ENCODE assay signal across 17 mouse cellular contexts in genomic region chr4:83031591-83031990, GRCm38 (mm10). TPM values are rescaled to one million over a fixed set of nuclear protein-coding genes. Genes with fewer than 3 reads are reported as not detected.
"Had no signal": no experiment of that assay in that cellular context is flagged by ENCODE, and none has a peak within 500 bp of the region (broad histone marks: within the 10 kb centered on the region; RNA-seq: fewer than 3 reads in every experiment).

No protein-coding gene starts in this region.

- H3K27me3 ChIP-seq: lung, embryonic 15.5 days; megakaryocyte, embryonic 14.5 days; midbrain, embryonic 13.5 days; midbrain, embryonic 15.5 days; neural tube, embryonic 12.5 days had no signal

- DNase-seq: lung, adult 18-20 months; lung, postnatal 14 days; lung, postnatal 36 days; right cerebral cortex, postnatal 14 days; right cerebral cortex, postnatal 4 days; spleen, adult 18-20 months; thymus, adult 18-20 months; thymus, postnatal 14 days; thymus, postnatal 36 days had no signal

- H3K9ac ChIP-seq: lung, embryonic 15.5 days; midbrain, embryonic 13.5 days; midbrain, embryonic 15.5 days; neural tube, embryonic 12.5 days had no signal

- H3K36me3 ChIP-seq: midbrain, embryonic 13.5 days; midbrain, embryonic 15.5 days; neural tube, embryonic 12.5 days had no signal

- H3K4me3 ChIP-seq: lung, embryonic 15.5 days; midbrain, embryonic 13.5 days; midbrain, embryonic 15.5 days; neural tube, embryonic 12.5 days had no signal

- H3K9me3 ChIP-seq: lung, embryonic 15.5 days; megakaryocyte, embryonic 14.5 days; midbrain, embryonic 13.5 days; midbrain, embryonic 15.5 days; neural tube, embryonic 12.5 days had no signal

- H3K4me2 ChIP-seq: lung, embryonic 15.5 days; midbrain, embryonic 11.5 days; midbrain, embryonic 13.5 days; midbrain, embryonic 15.5 days; neural tube, embryonic 12.5 days had no signal

- H3K27ac ChIP-seq: lung, embryonic 15.5 days; macrophage; midbrain, embryonic 13.5 days; midbrain, embryonic 15.5 days; neural tube, embryonic 12.5 days had no signal

- H3K4me1 ChIP-seq: megakaryocyte, embryonic 14.5 days; midbrain, embryonic 15.5 days; neural tube, embryonic 12.5 days had no signal

- ATAC-seq: lung, postnatal 0 days; midbrain, embryonic 13.5 days; midbrain, embryonic 15.5 days had no signal

RNA-seq across cellular contexts. Expression of gene Frem1, which starts 20.5 kb away (rescaled TPM):
- polyA plus RNA-seq: macrophage had no signal
